Mouse (Mus musculus): ENCODE results near the gene Gng7.

- TF ChIP-seq POLR2A (IDR thresholded peaks at IDR 0.05; ENCODE audit: low read depth, low read length) (no peak), CTCF (conservative IDR thresholded peaks at IDR 0.05; ENCODE audit: insufficient read depth, insufficient read length, low read depth, low read length) (no peak)
Observed at GRCm38 (mm10) chr10:81014393-81015384, at the start of gene Gng7.

Measured in kidney, adult 2 months (tissue).